Mouse (Mus musculus) hindbrain, embryonic 13.5 days (tissue): Measurements from ENCODE around the gene Usp21. TPM values are rescaled to one million over a fixed set of nuclear protein-coding genes. Genes with fewer than 3 reads are reported as not detected.
"Not testable (repeated sequence)": the region's sequence is repeated elsewhere in the genome, so short reads cannot be mapped to it uniquely, and the experiment has no call there.

Experiments
- ATAC-seq: fragments of 200-750 bp; cut with Nextera tagmentation; 2 replicates; pipeline ENCODE4 v1.8.0; 2017; ENCODE audit warnings: moderate TSS enrichment; ENCODE audit not compliant: low FRiP score
- H3K27ac ChIP-seq: fragments of 300-500 bp; sonication (generic); 2 replicates; pipeline ENCODE4 v1.5.1; 2015; ENCODE audit warnings: inconsistent platforms, mild to moderate bottlenecking, moderate library complexity
- H3K27me3 ChIP-seq: fragments of 300-500 bp; sonication (generic); 2 replicates; pipeline ENCODE4 v1.6.1; 2015; ENCODE audit warnings: mild to moderate bottlenecking, inconsistent platforms
- H3K36me3 ChIP-seq: fragments of 300-500 bp; sonication (generic); 2 replicates; pipeline ENCODE4 v1.6.1; 2015; ENCODE audit warnings: mild to moderate bottlenecking, inconsistent platforms
- H3K4me1 ChIP-seq: fragments of 300-500 bp; sonication (generic); replicated peaks from 2 replicates; pipeline ENCODE4 v1.6.1; 2015; ENCODE audit warnings: inconsistent platforms
- H3K4me2 ChIP-seq: fragments of 300-500 bp; sonication (generic); 2 replicates; pipeline ENCODE4 v1.6.1; 2015; ENCODE audit warnings: inconsistent platforms, mild to moderate bottlenecking, moderate library complexity
- H3K4me3 ChIP-seq: fragments of 300-500 bp; sonication (generic); 2 replicates; pipeline ENCODE4 v1.5.1; 2015; ENCODE audit warnings: mild to moderate bottlenecking, inconsistent platforms
- H3K9ac ChIP-seq: fragments of 300-500 bp; sonication (generic); 2 replicates; pipeline ENCODE4 v1.6.1; 2015; ENCODE audit warnings: mild to moderate bottlenecking, inconsistent platforms
- H3K9me3 ChIP-seq: fragments of 300-500 bp; sonication (generic); 2 replicates; pipeline ENCODE4 v1.6.1; 2016; ENCODE audit warnings: inconsistent platforms
- WGBS: fragments of 180-500 bp; shearing (Covaris S2); methylation state at CpG from one replicate; pipeline ENCODE4 v1.1.7; 2015; 5-methylcytosine and 5-hydroxymethylcytosine counted together
- polyA plus RNA-seq: library from polyadenylated mRNA; unstranded; fragments of >200 nt; fragmentation: Nextera tagmentation; extraction: Ambion mirVana; gene quantifications from 2 replicates; pipeline ENCODE4 v1.2.1, GENCODE M21; 2015

The Usp21 gene
- polyA plus RNA-seq, 1 experiment from 2014 or later, result 107 TPM

DNA sequence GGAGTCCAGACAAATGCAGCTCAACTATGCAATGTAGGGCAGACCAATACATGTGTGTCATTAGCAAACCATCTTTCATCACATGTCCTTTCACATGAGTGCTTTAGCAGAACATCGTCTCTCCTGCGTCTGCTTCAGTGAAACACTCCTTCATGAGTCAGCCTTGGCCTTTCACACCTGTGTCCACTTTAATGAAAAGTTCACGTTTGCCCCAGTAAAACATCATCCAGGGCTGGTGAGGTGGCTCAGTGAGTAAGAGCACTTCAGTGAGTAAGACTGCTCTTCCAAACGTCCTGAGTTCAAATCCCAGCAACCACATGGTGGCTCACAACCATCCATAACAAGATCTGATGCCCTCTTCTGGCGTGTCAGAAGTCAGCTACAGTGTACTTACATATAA is 18.4 kb upstream of the Usp21 start:
- not testable (repeated sequence) for H3K4me2 ChIP-seq, H3K9ac ChIP-seq, H3K36me3 ChIP-seq, H3K27ac ChIP-seq, H3K4me1 ChIP-seq, H3K27me3 ChIP-seq, H3K4me3 ChIP-seq, ATAC-seq, H3K9me3 ChIP-seq
- WGBS, result 76% methylated on average over 5 of the region's 5 CpGs

DNA sequence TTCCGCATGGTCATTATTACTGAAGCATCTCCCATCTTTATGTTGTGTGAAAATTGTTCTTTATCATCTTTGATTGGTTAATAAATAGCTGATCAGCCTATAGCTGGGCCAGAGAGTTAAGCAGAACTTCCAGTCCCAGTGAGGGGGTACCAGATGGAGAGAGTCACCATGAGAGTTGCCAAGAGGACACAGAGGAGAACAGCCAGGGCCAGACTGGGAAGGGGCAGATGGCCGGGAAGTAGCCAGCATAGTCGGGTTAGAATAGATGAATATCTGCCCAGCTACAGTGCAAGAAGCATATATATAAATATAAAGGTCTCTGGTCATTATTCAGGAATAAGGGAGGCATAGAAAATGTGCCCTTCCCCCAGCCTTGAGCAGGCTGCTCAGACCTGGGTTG is 10.4 kb upstream of the Usp21 start:
- H3K9ac ChIP-seq, result no peak overlapping the region
- H3K36me3 ChIP-seq, result no peaks in the 10 kb centered on the region
- no peak for ATAC-seq
- H3K27me3 ChIP-seq, result peaks cover 29% of the 10 kb centered on the region
- H3K4me3 ChIP-seq, result no peak overlapping the region
- no peak overlapping the region for H3K27ac ChIP-seq
- H3K9me3 ChIP-seq, result no peaks in the 10 kb centered on the region
- H3K4me1 ChIP-seq, result peaks cover 12% of the 10 kb centered on the region
- H3K4me2 ChIP-seq, result no peak overlapping the region
- WGBS, result 65% methylated on average over 3 of the region's 3 CpGs

DNA sequence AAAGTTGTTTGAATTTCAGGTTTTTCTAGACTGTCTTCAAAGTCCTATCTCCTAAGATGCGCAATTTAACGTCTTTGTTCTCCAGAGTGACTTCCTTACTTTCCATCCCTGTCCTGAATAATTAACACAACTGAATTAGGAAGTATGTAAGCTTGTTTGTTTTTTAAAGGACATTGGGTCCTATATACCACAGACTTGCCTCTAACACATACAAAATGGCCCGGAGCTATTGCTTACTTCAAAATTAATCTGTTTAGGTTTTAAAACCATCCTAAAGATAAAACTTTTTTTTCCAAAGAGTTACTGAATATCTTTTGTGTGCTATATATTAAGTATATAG is 7.2 kb upstream of the Usp21 start:
- ATAC-seq, result peak; percentile 49
- Histone ChIP-seq H3K36me3 (0 out of 2 replicates have a peak, but pooled peaks cover 4% of the 10 kb centered on the region), H3K4me1 (peaks cover 13% of the 10 kb centered on the region), H3K27me3 (peaks cover 29% of the 10 kb centered on the region), H3K27ac (peak overlapping the region; percentile 93), H3K9me3 (no peaks in the 10 kb centered on the region), H3K9ac (peak overlapping the region; percentile 78), H3K4me3 (peak overlapping the region; percentile 65), H3K4me2 (peak overlapping the region; percentile 78)
- 15% methylated on average over 3 of the region's 3 CpGs for WGBS

DNA sequence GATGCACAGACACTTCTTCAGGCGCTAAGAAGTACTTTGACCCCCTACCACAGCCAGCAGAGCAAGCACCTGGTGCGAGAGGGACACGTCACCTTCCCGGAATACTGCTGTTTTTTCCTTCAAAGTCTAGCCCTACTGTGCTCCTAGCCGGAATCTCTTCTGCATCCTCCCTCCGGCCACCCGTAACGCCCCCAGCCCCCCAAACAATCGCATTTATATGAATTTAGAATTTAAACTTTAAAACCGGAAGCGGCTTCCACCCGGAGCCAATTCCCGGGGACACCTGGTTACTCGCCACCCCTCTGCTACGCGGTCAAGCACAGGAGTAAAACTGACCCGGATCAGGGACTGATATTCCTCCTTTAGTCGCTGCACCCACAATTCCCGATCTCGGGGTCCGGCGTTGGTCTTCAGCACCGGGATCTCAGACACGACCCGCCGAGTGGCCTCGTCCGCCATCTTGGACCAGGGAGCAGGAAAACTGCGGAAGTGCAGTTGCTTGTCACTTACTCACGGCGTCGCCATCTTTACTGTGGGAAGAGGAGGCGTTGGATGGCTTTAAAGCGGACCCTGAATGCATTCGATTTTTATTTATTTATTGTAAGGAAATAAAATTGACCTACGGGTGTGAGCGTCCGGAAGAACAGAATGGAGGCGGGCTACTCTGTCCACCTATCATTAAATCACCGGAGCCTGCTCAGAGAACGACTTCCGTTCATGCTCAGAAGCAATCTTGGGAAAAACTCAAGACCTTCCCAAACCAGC is 6.7 kb upstream of the Usp21 start, which contains the start of gene Ufc1:
Ufc1 (minus strand) TSS at position 727 of the 765 bp plus-strand sequence.
- Histone ChIP-seq H3K9me3 (no peaks in the 10 kb centered on the region), H3K4me2 (peak within 1 kb of the TSS; percentile 78), H3K27me3 (peaks cover 29% of the 10 kb centered on the region), H3K4me3 (peak within 1 kb of the TSS; percentile 65), H3K27ac (peak within 1 kb of the TSS; percentile 93), H3K4me1 (peaks cover 13% of the 10 kb centered on the region), H3K36me3 (peaks cover 9% of the 10 kb centered on the region), H3K9ac (peak within 1 kb of the TSS; percentile 78)
- under 1% methylated on average over 42 of the region's 42 CpGs for WGBS
- ATAC-seq, result peak; percentile 79

DNA sequence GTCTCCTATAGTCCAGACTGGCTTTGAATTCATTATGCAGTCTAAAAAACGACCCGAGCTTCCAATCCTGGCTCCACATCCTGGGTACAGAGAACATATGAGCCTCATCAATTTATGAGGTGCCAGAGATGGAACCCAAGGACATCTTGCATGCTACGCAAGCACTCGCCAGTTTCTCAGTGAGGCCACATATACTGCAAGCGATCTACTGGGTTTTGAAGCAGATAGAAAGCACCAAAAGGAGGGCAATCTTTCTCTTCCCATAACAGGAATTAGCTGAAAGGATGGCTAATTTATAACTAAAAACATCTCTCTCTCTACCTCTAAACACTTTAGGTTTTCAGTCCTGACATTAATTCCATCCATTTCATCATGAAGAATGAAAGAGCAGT is 6.1 kb upstream of the Usp21 start:
- Histone ChIP-seq H3K9ac (peak overlapping the region; percentile 78), H3K27me3 (peaks cover 29% of the 10 kb centered on the region), H3K36me3 (peaks cover 14% of the 10 kb centered on the region), H3K4me1 (peaks cover 15% of the 10 kb centered on the region), H3K9me3 (no peaks in the 10 kb centered on the region), H3K4me2 (peak overlapping the region; percentile 78), H3K27ac (peak overlapping the region; percentile 93), H3K4me3 (peak overlapping the region; percentile 65)
- WGBS, result 39% methylated on average over 5 of the region's 5 CpGs
- ATAC-seq, result no peak

DNA sequence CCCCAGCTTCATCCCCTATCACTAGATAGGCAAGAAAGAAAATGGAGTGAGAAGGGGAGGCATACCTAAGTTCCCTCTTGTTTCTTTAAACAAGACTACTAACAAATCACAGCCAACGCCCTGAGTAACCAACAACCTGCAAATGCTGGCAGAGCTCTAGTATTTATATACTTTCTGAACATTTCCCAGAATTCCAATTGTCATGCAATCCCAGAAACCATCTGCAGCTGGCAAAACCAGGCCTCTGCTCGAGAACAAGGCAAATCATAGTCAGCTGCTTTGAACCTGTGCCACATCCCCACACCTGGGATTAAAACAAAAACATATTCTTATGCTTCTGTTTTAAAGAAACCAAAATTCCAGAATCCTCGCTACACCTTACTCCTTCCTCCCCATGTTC is 5.6 kb upstream of the Usp21 start:
- Histone ChIP-seq H3K4me2 (peak overlapping the region; percentile 78), H3K36me3 (peaks cover 18% of the 10 kb centered on the region), H3K4me3 (peak overlapping the region; percentile 65; the same call in 1 of the 2 replicates), H3K4me1 (peaks cover 19% of the 10 kb centered on the region), H3K9ac (peak overlapping the region; percentile 78), H3K27me3 (peaks cover 23% of the 10 kb centered on the region), H3K9me3 (no peaks in the 10 kb centered on the region), H3K27ac (no peak overlapping the region)
- 91% methylated on average over 3 of the region's 3 CpGs for WGBS
- no peak for ATAC-seq

DNA sequence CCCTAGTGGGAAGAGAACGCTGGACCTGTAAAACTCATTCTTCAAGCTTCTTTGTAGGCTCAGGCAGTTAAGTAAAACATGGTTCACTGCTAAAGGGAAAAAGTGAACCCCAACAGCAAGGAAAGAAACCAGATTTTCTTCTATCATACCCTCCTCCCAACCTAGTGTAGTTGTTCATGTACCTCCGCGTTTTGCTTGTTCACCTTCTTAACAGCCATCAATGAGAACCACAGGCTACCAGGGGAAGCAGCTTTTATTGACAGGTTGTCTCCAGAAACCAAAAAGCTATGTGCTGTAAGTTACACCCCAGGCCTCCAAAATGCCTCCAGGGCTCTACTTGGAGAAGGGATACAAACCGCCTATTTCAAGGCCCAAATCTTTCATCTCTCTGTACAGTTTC is 537 bp upstream of the Usp21 start:
- Histone ChIP-seq H3K4me2 (peak overlapping the region; percentile 36), H3K27ac (peak overlapping the region; percentile 97), H3K4me3 (no peak overlapping the region; the same call in 1 of the 2 replicates), H3K9me3 (no peaks in the 10 kb centered on the region), H3K36me3 (peaks cover 49% of the 10 kb centered on the region), H3K4me1 (peaks cover 40% of the 10 kb centered on the region), H3K27me3 (no peaks in the 10 kb centered on the region), H3K9ac (no peak overlapping the region)
- WGBS, result 63% methylated on average over 4 of the region's 4 CpGs
- ATAC-seq, result no peak

DNA sequence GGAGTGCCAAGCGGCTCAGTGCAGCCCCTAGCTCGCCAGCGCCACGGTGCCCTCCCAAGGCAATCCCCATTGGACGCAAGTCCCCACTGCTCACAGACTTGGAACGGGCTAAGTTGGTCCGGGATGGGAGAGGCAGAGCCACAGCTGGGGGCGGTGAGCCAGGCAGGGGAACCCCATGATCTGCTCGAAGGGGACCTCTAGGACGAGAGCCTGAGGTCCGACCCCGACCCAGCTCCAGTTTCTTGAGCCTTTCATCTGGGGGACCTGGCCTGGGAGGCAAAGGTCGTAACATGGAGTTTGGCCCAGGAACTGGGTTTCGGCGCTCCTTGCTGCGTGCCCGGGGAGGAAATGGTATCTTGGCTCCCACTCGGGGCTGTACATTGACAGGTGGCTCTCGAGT is 1.3 kb downstream of the Usp21 start:
- Histone ChIP-seq H3K27me3 (no peaks in the 10 kb centered on the region), H3K9me3 (no peaks in the 10 kb centered on the region), H3K9ac (peak overlapping the region; percentile 98), H3K27ac (0 out of 2 replicates have a peak overlapping the region, but pooled peaks have one; percentile 97), H3K4me1 (peaks cover 46% of the 10 kb centered on the region), H3K36me3 (peaks cover 60% of the 10 kb centered on the region), H3K4me2 (peak overlapping the region; percentile 63), H3K4me3 (peak overlapping the region; percentile 88)
- no peak for ATAC-seq
- 86% methylated on average over 19 of the region's 19 CpGs for WGBS

DNA sequence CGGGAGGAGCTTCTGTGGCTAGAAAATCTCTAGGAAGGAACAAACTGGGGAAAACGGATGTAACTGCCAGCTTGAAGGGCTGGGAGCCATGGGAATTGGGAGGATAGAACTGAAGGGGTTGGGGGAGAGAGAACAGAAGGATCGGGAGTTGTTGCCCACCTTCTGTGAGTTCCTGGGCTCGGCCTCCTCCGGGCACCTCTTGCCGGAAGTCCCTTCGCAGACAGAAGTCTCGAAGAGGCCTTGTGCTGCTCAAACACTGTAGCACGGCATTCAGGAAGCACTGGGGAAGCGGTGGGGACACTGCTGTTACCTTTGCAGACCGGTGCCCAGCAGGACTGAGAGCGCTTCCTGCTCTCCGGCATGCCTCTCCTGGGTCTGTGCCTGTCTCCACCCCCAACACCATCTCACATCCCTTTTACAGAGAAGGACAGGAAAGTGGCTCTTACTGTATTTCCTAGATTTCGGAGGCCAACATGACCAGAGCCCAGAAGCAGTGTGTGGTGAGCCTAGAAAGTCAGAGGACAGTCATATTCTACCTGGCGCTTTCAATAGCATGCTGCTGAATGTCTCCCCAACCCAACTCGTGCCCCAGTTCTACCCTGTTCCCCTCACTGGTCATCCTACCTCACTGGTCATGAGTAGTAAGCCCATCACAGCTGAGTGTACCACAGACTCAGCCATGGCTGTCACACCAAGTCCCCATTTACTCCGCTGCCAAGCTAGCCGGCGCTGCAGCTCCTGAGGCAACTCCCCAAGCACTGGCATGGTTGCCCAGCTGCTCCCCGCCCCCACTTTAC is 2.5 kb downstream of the Usp21 start:
- Histone ChIP-seq H3K4me2 (no peak overlapping the region), H3K27me3 (no peaks in the 10 kb centered on the region), H3K9me3 (no peaks in the 10 kb centered on the region), H3K4me1 (peaks cover 53% of the 10 kb centered on the region), H3K27ac (no peak overlapping the region; the same call in 1 of the 2 replicates), H3K36me3 (peaks cover 58% of the 10 kb centered on the region), H3K9ac (no peak overlapping the region), H3K4me3 (no peak overlapping the region)
- ATAC-seq, result no peak
- 87% methylated on average over 20 of the region's 20 CpGs for WGBS

DNA sequence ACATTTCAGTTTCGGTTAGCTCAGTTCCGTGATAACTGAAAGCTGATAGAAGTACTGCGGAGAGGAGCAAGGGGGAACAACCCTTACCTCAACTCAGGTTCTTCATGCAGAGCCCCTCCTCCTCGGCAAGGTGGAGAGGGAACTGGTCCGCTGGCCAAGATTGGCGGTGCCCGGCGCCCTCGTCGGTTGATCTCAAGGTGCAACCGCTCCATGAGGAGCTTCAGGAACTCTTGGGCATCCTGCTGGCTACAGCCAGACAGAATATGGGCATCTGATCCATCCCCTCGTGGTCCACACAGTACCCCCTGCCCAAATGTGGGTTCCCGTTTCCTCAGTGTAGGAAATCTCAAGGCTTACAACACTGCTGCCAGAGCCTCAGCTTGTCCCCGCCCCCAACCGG is 3.3 kb downstream of the Usp21 start:
- peaks cover 52% of the 10 kb centered on the region for H3K36me3 ChIP-seq
- 93% methylated on average over 15 of the region's 15 CpGs for WGBS
- H3K4me2 ChIP-seq, result no peak overlapping the region
- H3K9ac ChIP-seq, result no peak overlapping the region
- peaks cover 61% of the 10 kb centered on the region for H3K4me1 ChIP-seq
- no peaks in the 10 kb centered on the region for H3K27me3 ChIP-seq
- H3K27ac ChIP-seq, result no peak overlapping the region
- H3K9me3 ChIP-seq, result no peaks in the 10 kb centered on the region
- no peak overlapping the region for H3K4me3 ChIP-seq
- ATAC-seq, result no peak

DNA sequence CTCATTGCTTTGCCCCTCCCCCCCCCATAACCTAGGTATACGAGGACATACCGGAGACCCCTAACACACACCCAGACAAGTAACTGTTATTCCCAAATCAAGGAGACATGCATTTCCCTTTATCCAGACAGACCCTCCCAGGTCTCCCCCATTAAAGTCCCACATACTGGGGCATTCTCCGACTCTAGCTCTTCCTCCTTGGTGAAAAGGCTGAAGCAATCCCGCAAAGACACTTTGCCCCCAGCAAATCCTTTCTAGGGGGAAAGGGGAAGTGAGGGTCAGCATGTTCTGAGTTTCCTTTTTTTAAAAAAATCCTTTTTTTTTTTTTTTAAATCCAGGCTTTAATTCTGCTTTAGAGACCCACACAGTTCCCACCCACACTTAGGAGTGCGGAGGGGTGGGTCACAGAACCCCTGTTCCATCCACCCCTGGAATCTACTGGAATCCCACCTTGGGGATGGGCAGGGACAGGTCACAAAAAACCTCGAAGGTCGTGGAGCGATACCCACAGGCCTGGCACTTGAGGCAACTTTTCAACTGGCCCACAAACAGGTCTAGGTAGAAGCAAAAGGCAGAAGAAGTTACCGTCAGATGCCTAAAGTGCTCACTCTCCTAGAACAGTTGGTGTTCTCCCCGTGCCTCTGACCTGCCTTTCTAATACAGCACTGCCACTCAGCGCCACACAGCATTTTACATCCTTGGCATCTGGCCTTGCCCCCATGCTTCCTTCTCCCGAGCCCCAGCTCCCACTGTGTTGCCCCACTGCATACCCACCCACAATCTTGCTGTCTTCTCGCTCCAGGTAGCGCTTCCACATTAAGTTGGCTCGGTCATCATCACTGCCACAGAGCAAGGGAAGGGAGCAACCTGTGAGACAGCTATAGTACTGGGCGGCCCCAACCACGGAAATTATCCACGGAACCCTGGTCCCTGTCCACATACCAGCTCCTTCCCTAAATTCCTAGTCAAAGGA is 4.3 kb downstream of the Usp21 start:
- H3K27me3 ChIP-seq, result no peaks in the 10 kb centered on the region
- no peak overlapping the region for H3K4me2 ChIP-seq
- peaks cover 60% of the 10 kb centered on the region for H3K4me1 ChIP-seq
- WGBS, result 92% methylated on average over 18 of the region's 18 CpGs
- no peak overlapping the region for H3K4me3 ChIP-seq
- H3K27ac ChIP-seq, result no peak overlapping the region
- no peak for ATAC-seq
- H3K9ac ChIP-seq, result no peak overlapping the region
- no peaks in the 10 kb centered on the region for H3K9me3 ChIP-seq
- H3K36me3 ChIP-seq, result peaks cover 45% of the 10 kb centered on the region
